Mouse (Mus musculus) liver, embryonic 11.5 days (tissue): Measurements from ENCODE around the gene Brinp2. TPM values are rescaled to one million over a fixed set of nuclear protein-coding genes. Genes with fewer than 3 reads are reported as not detected.

Experiments
- ATAC-seq: fragments of 200-750 bp; cut with Nextera tagmentation; replicated peaks from 2 replicates; pipeline ENCODE4 v1.8.0; 2017; ENCODE audit warnings: moderate number of reproducible peaks, mild to moderate bottlenecking, moderate TSS enrichment, moderate library complexity; ENCODE audit not compliant: low FRiP score
- DNase-seq: peaks from one replicate; pipeline ENCODE4 v3.0.0-alpha.2; 2017; ENCODE audit warnings: low spot score
- H3K27ac ChIP-seq: fragments of 300-500 bp; sonication (generic); 2 replicates; pipeline ENCODE4 v1.5.1; 2014; ENCODE audit warnings: mild to moderate bottlenecking, low read depth, low read length, control low read depth
- H3K27me3 ChIP-seq: fragments of 300-500 bp; sonication (generic); replicated peaks from 2 replicates; pipeline ENCODE4 v1.6.1; 2014; ENCODE audit warnings: low read length, mixed read lengths; ENCODE audit not compliant: control insufficient read depth, insufficient read depth
- H3K36me3 ChIP-seq: fragments of 300-500 bp; sonication (generic); 2 replicates; pipeline ENCODE4 v1.6.1; 2014; ENCODE audit warnings: mild to moderate bottlenecking, low read length, moderate library complexity, mixed read lengths; ENCODE audit not compliant: control insufficient read depth, insufficient read depth
- H3K4me1 ChIP-seq: fragments of 300-500 bp; sonication (generic); replicated peaks from 2 replicates; pipeline ENCODE4 v1.6.1; 2014; ENCODE audit warnings: low read length, mixed read lengths; ENCODE audit not compliant: control insufficient read depth, insufficient read depth
- H3K4me2 ChIP-seq: fragments of 300-500 bp; sonication (generic); 2 replicates; pipeline ENCODE4 v1.6.1; 2014; ENCODE audit warnings: mild to moderate bottlenecking, control low read depth, moderate library complexity
- H3K4me3 ChIP-seq: fragments of 300-500 bp; sonication (generic); 2 replicates; pipeline ENCODE4 v1.5.1; 2014; ENCODE audit warnings: low read depth, low read length, control low read depth
- H3K9ac ChIP-seq: fragments of 300-500 bp; sonication (generic); 2 replicates; pipeline ENCODE4 v1.6.1; 2014; ENCODE audit warnings: low read depth, low read length, control low read depth
- H3K9me3 ChIP-seq: fragments of 300-500 bp; sonication (generic); 2 replicates; pipeline ENCODE4 v1.6.1; 2016; ENCODE audit warnings: low read length, inconsistent platforms, mixed read lengths; ENCODE audit not compliant: control insufficient read depth
- WGBS: fragments of 180-500 bp; shearing (Covaris S2); extraction: QIAGEN DNeasy Blood & Tissue Kit; methylation state at CpG from one replicate; pipeline ENCODE4 v1.1.7; 2014; 5-methylcytosine and 5-hydroxymethylcytosine counted together
- polyA plus RNA-seq: library from polyadenylated mRNA; unstranded; fragments of >200 nt; fragmentation: Nextera tagmentation; extraction: Ambion mirVana; gene quantifications from 2 replicates; pipeline ENCODE4 v1.2.1, GENCODE M21; 2014

Brinp2 gene
- polyA plus RNA-seq, 1 experiment from 2014 or later, result 0.44 TPM

DNA sequence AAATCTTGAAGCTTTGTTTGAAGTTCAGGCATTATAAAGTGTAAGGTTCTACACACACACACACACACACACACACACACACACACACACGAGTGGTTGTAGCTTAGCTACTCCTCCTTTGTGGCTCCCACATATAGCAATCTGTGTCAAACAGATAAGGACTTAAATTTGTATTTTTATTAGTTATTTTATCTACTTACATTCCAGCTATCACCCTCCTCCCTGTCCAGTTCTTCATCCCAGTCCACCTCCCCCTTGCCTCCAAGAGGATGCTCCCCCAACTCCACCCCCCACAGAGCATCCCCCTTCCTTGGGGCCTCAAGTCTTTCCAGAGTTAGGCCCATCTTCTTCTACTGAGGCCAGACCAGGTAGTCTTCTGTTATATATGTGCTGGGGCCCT is 137.4 kb downstream of the Brinp2 start:
- Histone ChIP-seq H3K4me1 (no peaks in the 10 kb centered on the region), H3K9me3 (no peaks in the 10 kb centered on the region), H3K36me3 (no peaks in the 10 kb centered on the region), H3K4me2 (no peak overlapping the region), H3K4me3 (no peak overlapping the region), H3K9ac (no peak overlapping the region), H3K27me3 (no peaks in the 10 kb centered on the region), H3K27ac (no peak overlapping the region)
- no peak for ATAC-seq
- no peak for DNase-seq
- WGBS, result 63% methylated on average over 1 of the region's 1 CpGs

DNA sequence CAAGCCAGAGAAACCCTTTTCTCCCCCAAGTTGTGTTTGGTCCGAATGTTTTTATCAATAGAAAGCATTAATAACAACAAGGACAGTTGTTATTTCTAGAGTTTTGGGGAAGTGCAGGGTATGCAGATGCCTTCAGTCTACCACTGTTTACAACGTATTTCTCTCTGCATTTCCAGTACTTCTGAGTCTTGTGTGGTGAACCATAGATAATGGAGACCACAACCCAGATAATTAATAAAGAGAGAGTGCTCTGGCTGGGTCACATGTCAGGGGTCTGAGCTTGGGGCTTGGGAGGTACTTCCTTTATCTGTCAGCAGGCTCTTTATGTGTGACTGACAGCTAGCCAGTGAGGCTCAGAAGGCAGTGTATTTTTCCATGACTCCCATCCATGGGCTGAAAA is 137.8 kb downstream of the Brinp2 start:
- Histone ChIP-seq H3K4me2 (no peak overlapping the region), H3K9me3 (no peaks in the 10 kb centered on the region), H3K36me3 (no peaks in the 10 kb centered on the region), H3K27ac (no peak overlapping the region), H3K4me1 (no peaks in the 10 kb centered on the region), H3K9ac (no peak overlapping the region), H3K27me3 (no peaks in the 10 kb centered on the region), H3K4me3 (no peak overlapping the region)
- WGBS, result 29% methylated on average over 2 of the region's 2 CpGs
- DNase-seq, result no peak
- no peak; the same call in 1 of the 2 replicates for ATAC-seq

DNA sequence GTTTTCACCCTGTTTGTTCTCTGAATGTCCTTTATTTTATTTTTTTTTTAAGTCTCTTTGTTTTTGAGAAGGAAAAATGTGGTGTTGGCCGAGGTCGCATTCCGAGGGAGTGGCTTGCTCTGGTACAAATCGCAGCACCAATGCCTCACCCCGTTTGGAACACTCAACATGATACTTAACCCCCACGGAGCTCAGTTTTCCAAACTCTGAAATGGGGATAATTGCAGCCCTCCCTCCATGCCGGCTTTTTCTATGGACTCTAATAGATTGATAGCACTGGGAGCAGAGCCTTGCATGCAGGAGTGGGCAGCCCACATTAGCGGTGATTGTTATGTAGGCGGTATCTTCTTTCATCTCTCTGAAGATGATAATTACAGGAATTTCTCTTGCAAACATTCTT is 140.5 kb downstream of the Brinp2 start:
- Histone ChIP-seq H3K36me3 (no peaks in the 10 kb centered on the region), H3K4me3 (no peak overlapping the region), H3K9ac (no peak overlapping the region), H3K27me3 (no peaks in the 10 kb centered on the region), H3K9me3 (no peaks in the 10 kb centered on the region), H3K4me2 (no peak overlapping the region), H3K4me1 (no peaks in the 10 kb centered on the region), H3K27ac (no peak overlapping the region)
- no peak for ATAC-seq
- 69% methylated on average over 9 of the region's 9 CpGs for WGBS
- DNase-seq, result no peak

- Histone ChIP-seq H3K36me3 (no peaks in the 10 kb centered on the region), H3K9me3 (no peaks in the 10 kb centered on the region), H3K27ac (no peak overlapping the region), H3K4me1 (no peaks in the 10 kb centered on the region), H3K4me3 (no peak overlapping the region), H3K9ac (no peak overlapping the region), H3K27me3 (no peaks in the 10 kb centered on the region), H3K4me2 (no peak overlapping the region)
- ATAC-seq (no peak), DNase-seq (no peak)
- WGBS, result 42% methylated on average over 5 of the region's 5 CpGs
Measured at GRCm38 (mm10) chr1:158214743-158215142, 141.4 kb downstream of the Brinp2 start.

DNA sequence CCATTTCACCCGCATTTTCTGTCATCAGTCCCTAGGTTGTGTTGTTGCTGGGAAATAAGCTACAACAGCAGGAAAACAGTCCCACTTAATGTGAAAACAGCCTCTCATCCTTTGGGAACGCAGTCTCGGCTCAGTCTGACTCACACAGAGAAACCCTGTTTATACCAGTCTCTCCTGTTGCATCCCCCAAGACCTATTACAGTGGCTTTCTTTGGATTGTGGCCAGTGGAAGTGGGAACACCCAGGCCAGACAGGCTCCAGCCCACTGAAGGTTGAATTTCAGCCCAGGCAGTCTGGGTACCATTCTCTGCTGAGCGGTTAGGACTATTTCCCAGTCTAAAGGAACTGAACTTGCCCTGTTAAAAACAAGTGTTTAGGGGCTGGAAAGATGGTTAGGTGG is 142.4 kb downstream of the Brinp2 start:
- Histone ChIP-seq H3K36me3 (no peaks in the 10 kb centered on the region), H3K4me1 (no peaks in the 10 kb centered on the region), H3K4me3 (no peak overlapping the region), H3K4me2 (no peak overlapping the region), H3K27me3 (no peaks in the 10 kb centered on the region), H3K9ac (no peak overlapping the region), H3K9me3 (no peaks in the 10 kb centered on the region), H3K27ac (no peak overlapping the region)
- 72% methylated on average over 4 of the region's 4 CpGs for WGBS
- ATAC-seq (no peak), DNase-seq (no peak)

- no peaks in the 10 kb centered on the region for H3K36me3 ChIP-seq
- H3K27me3 ChIP-seq, result no peaks in the 10 kb centered on the region
- H3K4me2 ChIP-seq, result no peak overlapping the region
- H3K4me1 ChIP-seq, result no peaks in the 10 kb centered on the region
- H3K4me3 ChIP-seq, result no peak overlapping the region
- no peak overlapping the region for H3K9ac ChIP-seq
- ATAC-seq (no peak), DNase-seq (no peak)
- no peak overlapping the region for H3K27ac ChIP-seq
- no peaks in the 10 kb centered on the region for H3K9me3 ChIP-seq
- 52% methylated on average over 2 of the region's 2 CpGs for WGBS
Measured at GRCm38 (mm10) chr1:158207620-158208019, 148.5 kb downstream of the Brinp2 start.

DNA sequence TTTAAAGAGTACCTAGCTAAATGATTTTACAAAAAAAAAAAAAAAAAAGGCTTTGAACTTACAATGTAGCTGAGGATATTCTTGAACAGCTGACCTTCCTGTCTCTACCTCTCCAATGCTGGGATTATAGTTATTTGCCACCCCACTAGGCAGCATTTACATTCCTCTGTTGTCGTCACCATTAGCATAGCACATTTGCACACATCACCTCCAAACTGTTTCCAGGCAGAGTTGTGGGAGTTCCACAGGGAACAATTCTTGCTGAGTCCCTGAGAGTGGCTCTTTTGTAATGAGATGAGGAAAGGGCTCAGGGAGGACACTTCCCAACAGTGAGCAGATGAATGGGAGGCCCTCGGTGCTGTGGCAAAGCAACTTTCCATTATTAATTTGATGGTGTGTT is 153.2 kb downstream of the Brinp2 start:
- no peak overlapping the region for H3K9ac ChIP-seq
- H3K27ac ChIP-seq, result no peak overlapping the region

More for the DNA sequence above, 153.2 kb downstream of the Brinp2 start:
- no peaks in the 10 kb centered on the region for H3K36me3 ChIP-seq
- 75% methylated on average over 2 of the region's 2 CpGs for WGBS
- H3K27me3 ChIP-seq, result no peaks in the 10 kb centered on the region
- H3K9me3 ChIP-seq, result no peaks in the 10 kb centered on the region
- ATAC-seq (no peak), DNase-seq (no peak)
- no peak overlapping the region for H3K4me3 ChIP-seq
- no peak overlapping the region for H3K4me2 ChIP-seq
- H3K4me1 ChIP-seq, result no peaks in the 10 kb centered on the region

Other genes starting within 250 kb of the Brinp2 start
- gene Astn1, start 5.9 kb upstream of the Brinp2 start, polyA plus RNA-seq, result 0.62 and 1.2 TPM in 2 replicates